Comparison of ENCODE assay signal across 8 mouse cellular contexts in the genomic region with DNA sequence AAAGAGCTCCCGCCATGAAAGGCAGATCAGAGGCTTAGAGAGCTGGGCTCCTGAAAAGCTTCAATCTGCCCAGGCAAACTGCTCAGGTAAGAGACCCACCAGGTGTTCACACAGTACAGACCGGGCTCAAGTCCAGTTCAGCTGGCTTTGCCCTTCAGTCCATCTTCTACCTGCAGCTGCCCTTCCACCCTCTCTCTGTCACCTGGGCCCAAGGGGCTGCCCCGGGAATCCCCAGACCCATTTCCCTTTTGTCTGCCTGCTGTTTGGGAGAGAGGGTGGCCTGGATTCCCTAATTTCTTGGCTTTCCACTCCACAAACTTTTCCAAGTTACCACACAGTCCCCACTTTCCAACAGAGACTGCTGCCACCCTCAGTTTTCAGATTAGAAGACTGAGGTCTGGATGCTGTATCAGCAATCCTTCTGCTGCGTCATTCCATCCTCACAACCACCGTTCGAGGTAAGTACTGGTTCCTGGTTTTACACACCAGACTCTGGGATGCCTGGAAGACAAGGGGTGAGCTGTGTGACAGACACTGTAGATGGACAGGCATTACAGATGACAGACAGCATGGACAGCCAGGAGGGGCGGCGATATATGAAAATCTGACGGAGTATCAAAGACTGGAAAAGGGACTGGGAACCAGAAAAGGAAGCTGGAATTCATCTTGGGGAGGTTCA. TPM values are rescaled to one million over a fixed set of nuclear protein-coding genes. Genes with fewer than 3 reads are reported as not detected.
A peak's percentile ranks its signal among the peaks of the same experiment; 100 is the strongest.
DNase-seq lines count a peak whose midpoint lies in the region; ATAC-seq lines count a peak whose summit lies in the region.

Gene Alkbh5 (plus strand): TSS at position 202 of the 679 bp plus-strand sequence.

- peak within 1 kb of the TSS; percentile 100 for H3K27ac ChIP-seq in stomach, embryonic 14.5 days (ENCODE audit: low read length)

- WGBS in stomach, embryonic 14.5 days: 18% methylated on average over 9 of the region's 9 CpGs

- peak within 1 kb of the TSS; percentile 95 for H3K9ac ChIP-seq in stomach, embryonic 14.5 days (replicated peaks; ENCODE audit: low read depth, low read length)

- H3K4me3 ChIP-seq in stomach, embryonic 14.5 days (ENCODE audit: low read depth, low read length): peak within 1 kb of the TSS; percentile 99

- peak within 1 kb of the TSS; percentile 80 for H3K4me2 ChIP-seq in stomach, embryonic 14.5 days (replicated peaks; ENCODE audit: low read depth, low read length)

- no peaks in the 10 kb centered on the region; the same call in 1 of the 2 replicates for H3K36me3 ChIP-seq in stomach, embryonic 14.5 days (ENCODE audit: control insufficient read depth, insufficient read depth, low read length)

- peaks cover 18% of the 10 kb centered on the region for H3K4me1 ChIP-seq in stomach, embryonic 14.5 days (ENCODE audit: control insufficient read depth, insufficient read depth, low read length)

- no peaks in the 10 kb centered on the region for H3K9me3 ChIP-seq in stomach, embryonic 14.5 days (ENCODE audit: control insufficient read depth, low read depth, low read length)

- DNase-seq in 416B (ENCODE audit: low read depth) (peak; percentile 56), ZHBTc4 (ENCODE audit: low read depth, low spot score) (peak; percentile 38)
- peak; percentile 63 for DNase-seq in embryo, embryonic 10.5 days (ENCODE audit: low spot score)
- DNase-seq in gastrocnemius, postnatal 14 days: no peak
- peak; percentile 42 for DNase-seq in induced T-regulatory cell, adult 2 months (ENCODE audit: low read depth)
- DNase-seq in left cerebral cortex, postnatal 25 days (ENCODE audit: low spot score in 2 of 2): peak; percentile 37 to 55

- intact Hi-C loops in gastrocnemius, postnatal 14 days (cut with DNase I; ENCODE audit: low total_unique reads): no loop called here
- intact Hi-C loops in left cerebral cortex, postnatal 25 days (cut with DNase I): loop anchor here (5.0 kb wide), 2 partner anchors 79 to 161 kb away; partner anchors contain the start of gene Llgl1

- no peaks in the 10 kb centered on the region for H3K27me3 ChIP-seq in stomach, embryonic 14.5 days (ENCODE audit: control insufficient read depth, insufficient read depth, low read length)

- no peak for ATAC-seq in megakaryocyte progenitor cell, adult 5-6 weeks (replicated peaks; ENCODE audit: poor library complexity)
- no peak for ATAC-seq in stomach, embryonic 14.5 days (ENCODE audit: insufficient number of reproducible peaks, insufficient read depth, low FRiP score, low read depth)

RNA-seq across cellular contexts. Expression of gene Alkbh5, which starts in this region (rescaled TPM):
- total RNA-seq in gastrocnemius, postnatal 14 days (2021): 10 to 100 TPM; 72.1 TPM
- 10 to 100 TPM; 55.2 to 55.6 TPM for total RNA-seq in left cerebral cortex, postnatal 25 days (2021)
- total RNA-seq in megakaryocyte progenitor cell, adult 5-6 weeks (2015): 29.8 and 30.5 TPM in 2 replicates
- total RNA-seq in megakaryocyte progenitor cell, adult 5-6 weeks (2017): 26.8 and 29.3 TPM in 2 replicates
- polyA plus RNA-seq in stomach, embryonic 14.5 days (2014; fragmentation: Nextera tagmentation; extraction: Ambion mirVana): 35.1 and 35.3 TPM in 2 replicates
